Mouse (Mus musculus) frontal cortex, postnatal 10 days (tissue): ENCODE data around the gene 1700037C18Rik.
A peak's percentile ranks its signal among the peaks of the same experiment; 100 is the strongest.

Source experiments
- DNase-seq, 2 experiments: peaks; one replicate each; pipeline ENCODE4 v3.0.0; 2022; ENCODE audit warnings: low spot score in 2 of 2, mixed read lengths in 1 of 2

1700037C18Rik gene

GRCm38 (mm10) chr16:3908537-3909111 lies at the start of gene 1700037C18Rik, which contains the start of gene Cluap1:
Gene 1700037C18Rik (minus strand): TSS chr16:3908689.
Gene Cluap1 (plus strand): TSS chr16:3908801.
- DNase-seq, result peak; percentile 89 to 91

- DNase-seq, result no peak
Measured at GRCm38 (mm10) chr16:3956369-3956768, 47.9 kb upstream of the 1700037C18Rik start.

GRCm38 (mm10) chr16:3951141-3951540 lies 42.7 kb upstream of the 1700037C18Rik start:
- DNase-seq, result no peak

GRCm38 (mm10) chr16:3934701-3935100 lies 26.2 kb upstream of the 1700037C18Rik start:
- no peak for DNase-seq

- no peak for DNase-seq
Measured at GRCm38 (mm10) chr16:3934091-3934490, 25.6 kb upstream of the 1700037C18Rik start.

- no peak for DNase-seq
Measured at GRCm38 (mm10) chr16:3933536-3933935, 25.0 kb upstream of the 1700037C18Rik start.

GRCm38 (mm10) chr16:3929151-3929550 lies 20.7 kb upstream of the 1700037C18Rik start:
- no peak for DNase-seq

GRCm38 (mm10) chr16:3928582-3928981 lies 20.1 kb upstream of the 1700037C18Rik start:
- DNase-seq, result no peak

- DNase-seq, result no peak
Measured at GRCm38 (mm10) chr16:3923966-3924365, 15.5 kb upstream of the 1700037C18Rik start.

- no peak for DNase-seq
Measured at GRCm38 (mm10) chr16:3923515-3923914, 15.0 kb upstream of the 1700037C18Rik start.

- DNase-seq, result no peak
Measured at GRCm38 (mm10) chr16:3920756-3921155, 12.3 kb upstream of the 1700037C18Rik start.

- DNase-seq, result no peak
Measured at GRCm38 (mm10) chr16:3909118-3909517, 629 bp upstream of the 1700037C18Rik start.

GRCm38 (mm10) chr16:3907471-3907870 lies 1.0 kb downstream of the 1700037C18Rik start:
- DNase-seq, result no peak

GRCm38 (mm10) chr16:3896553-3896952 lies 11.9 kb downstream of the 1700037C18Rik start:
- DNase-seq, result no peak

- DNase-seq, result no peak
Measured at GRCm38 (mm10) chr16:3896046-3896445, 12.4 kb downstream of the 1700037C18Rik start.

- DNase-seq, result no peak
Measured at GRCm38 (mm10) chr16:3895173-3895792, 13.2 kb downstream of the 1700037C18Rik start.

- DNase-seq, result no peak
Measured at GRCm38 (mm10) chr16:3893739-3894138, 14.8 kb downstream of the 1700037C18Rik start.

GRCm38 (mm10) chr16:3891621-3892295 lies 16.7 kb downstream of the 1700037C18Rik start:
- DNase-seq, result no peak

GRCm38 (mm10) chr16:3885065-3885670 lies 23.3 kb downstream of the 1700037C18Rik start:
- no peak for DNase-seq

GRCm38 (mm10) chr16:3884201-3885064 lies 24.1 kb downstream of the 1700037C18Rik start, which contains the start of the genes Zfp597 and Gm20695:
Gene Zfp597 (minus strand): TSS chr16:3884561.
Gene Gm20695 (plus strand): TSS chr16:3884648.
- peak; percentile 85 to 93 for DNase-seq

- DNase-seq, result no peak
Measured at GRCm38 (mm10) chr16:3876346-3876745, 32.1 kb downstream of the 1700037C18Rik start.
